In genomic region chr10:7589592-7590233, GRCm38 (mm10) we compare ENCODE assay signal across 1 mouse cellular context.
TF ChIP-seq lines count a peak whose summit lies in the region.

Lrp11 (plus strand) TSS chr10:7589800.

TF ChIP-seq in MEL, 35 proteins besides CTCF, POLR2A, EP300 and RAD21 (continued from another document):
- TF ChIP-seq KAT2A (conservative IDR thresholded peaks at IDR 0.05; ENCODE audit: low read depth, low read length) (no peak), UBTF (IDR thresholded peaks at IDR 0.05; ENCODE audit: borderline replicate concordance, insufficient read depth, low read depth, low read length) (peak; percentile 71; the same call in 1 of the 2 replicates), CHD2 (IDR thresholded peaks at IDR 0.05; ENCODE audit: low read length) (no peak), MYC (IDR thresholded peaks at IDR 0.05; ENCODE audit: low read depth, low read length) (no peak), GATA1 (IDR thresholded peaks at IDR 0.05; ENCODE audit: low read depth, low read length) (no peak), ZNF384 (IDR thresholded peaks at IDR 0.05; ENCODE audit: low read depth, low read length) (no peak)
